In genomic region chr1:12640983-12641382, GRCm38 (mm10) we compare ENCODE assay signal across 18 mouse cellular contexts.
DNase-seq lines count a peak whose midpoint lies in the region; ATAC-seq and TF ChIP-seq lines count a peak whose summit lies in the region.
"Had no signal": no experiment of that assay in that cellular context is flagged by ENCODE, and none has a peak within 500 bp of the region (broad histone marks: within the 10 kb centered on the region; RNA-seq: fewer than 3 reads in every experiment).

No protein-coding gene starts in this region.

- H3K9me3 ChIP-seq in hindbrain, postnatal 0 days (ENCODE audit: low read length) = no peaks in the 10 kb centered on the region
- H3K9me3 ChIP-seq: heart, embryonic 10.5 days; limb, embryonic 15.5 days; lung, embryonic 15.5 days; midbrain, embryonic 12.5 days; neural tube, embryonic 13.5 days had no signal

- ATAC-seq in hindbrain, postnatal 0 days = peak; percentile 75

- no peak overlapping the region for H3K27ac ChIP-seq in heart, adult 2 months
- H3K27ac ChIP-seq in hindbrain, postnatal 0 days = no peak overlapping the region
- H3K27ac ChIP-seq: heart, embryonic 10.5 days; limb, embryonic 15.5 days; lung, embryonic 15.5 days; midbrain, embryonic 12.5 days; neural tube, embryonic 13.5 days had no signal

- no peaks in the 10 kb centered on the region for H3K36me3 ChIP-seq in heart, adult 2 months (ENCODE audit: control insufficient read depth, insufficient read depth, low read length)
- no peaks in the 10 kb centered on the region for H3K36me3 ChIP-seq in hindbrain, postnatal 0 days (ENCODE audit: insufficient read depth, low read length)
- H3K36me3 ChIP-seq: heart, embryonic 10.5 days; limb, embryonic 15.5 days; lung, embryonic 15.5 days; midbrain, embryonic 12.5 days; neural tube, embryonic 13.5 days had no signal

- no peak for TF ChIP-seq POLR2A in heart, adult 2 months (IDR thresholded peaks at IDR 0.05; ENCODE audit: insufficient read depth, low read depth, low read length)

- H3K4me1 ChIP-seq in heart, adult 2 months (ENCODE audit: control insufficient read depth, insufficient read depth, low read length) = no peaks in the 10 kb centered on the region
- no peaks in the 10 kb centered on the region for H3K4me1 ChIP-seq in hindbrain, postnatal 0 days (ENCODE audit: insufficient read depth, low read length)
- H3K4me1 ChIP-seq: heart, embryonic 10.5 days; lung, embryonic 15.5 days had no signal

- H3K4me3 ChIP-seq in heart, adult 2 months = no peak overlapping the region
- H3K4me3 ChIP-seq in hindbrain, postnatal 0 days (ENCODE audit: low read length) = no peak overlapping the region
- H3K4me3 ChIP-seq: heart, embryonic 10.5 days; limb, embryonic 15.5 days; lung, embryonic 15.5 days; midbrain, embryonic 12.5 days; neural tube, embryonic 13.5 days had no signal

- no peak overlapping the region for H3K9ac ChIP-seq in heart, adult 2 months (ENCODE audit: low read depth, low read length)
- no peak overlapping the region for H3K9ac ChIP-seq in hindbrain, postnatal 0 days (replicated peaks; ENCODE audit: low read length)
- H3K9ac ChIP-seq: limb, embryonic 15.5 days; lung, embryonic 15.5 days; midbrain, embryonic 12.5 days; neural tube, embryonic 13.5 days had no signal

- no peaks in the 10 kb centered on the region for H3K79me2 ChIP-seq in heart, adult 2 months (replicated peaks; ENCODE audit: control insufficient read depth, insufficient read depth, low read length)

- H3K4me2 ChIP-seq in hindbrain, postnatal 0 days (ENCODE audit: low read depth, low read length) = no peak overlapping the region
- H3K4me2 ChIP-seq: limb, embryonic 15.5 days; lung, embryonic 15.5 days; midbrain, embryonic 12.5 days; neural tube, embryonic 13.5 days had no signal

- no peak for TF ChIP-seq CTCF in heart, adult 2 months (IDR thresholded peaks at IDR 0.05)
- TF ChIP-seq CTCF in hindbrain, postnatal 0 days (IDR thresholded peaks at IDR 0.05; ENCODE audit: low read depth) = no peak

- H3K27me3 ChIP-seq in heart, adult 2 months (ENCODE audit: control insufficient read depth, insufficient read depth, low read length) = no peaks in the 10 kb centered on the region
- no peaks in the 10 kb centered on the region for H3K27me3 ChIP-seq in hindbrain, postnatal 0 days (ENCODE audit: insufficient read depth, low read length)
- H3K27me3 ChIP-seq: limb, embryonic 15.5 days; lung, embryonic 15.5 days; neural tube, embryonic 13.5 days had no signal

- intact Hi-C loops in heart, postnatal 14 days (cut with DNase I) = no loop called here
- intact Hi-C loops in heart, adult 2 months (cut with DNase I) = no loop called here

- TF ChIP-seq EP300 in heart, adult 2 months (IDR thresholded peaks at IDR 0.05; ENCODE audit: insufficient read depth, low read depth, low read length) = no peak

- WGBS in heart, adult 2 months = 60% methylated on average over 4 of the region's 4 CpGs
- 45% methylated on average over 4 of the region's 4 CpGs for WGBS in hindbrain, postnatal 0 days

- peak; percentile 3 for DNase-seq in heart, postnatal 14 days
- no peak for DNase-seq in heart, adult 2 months
- peak; percentile 42 for DNase-seq in lung, postnatal 10 days
- DNase-seq in lung, adult 18-20 months = no peak
- DNase-seq in cerebellum, postnatal 14 days = peak; percentile 6 to 11
- peak; percentile 67 for DNase-seq in hindbrain, postnatal 0 days (ENCODE audit: low spot score)
- no peak for DNase-seq in testis, postnatal 10 days (ENCODE audit: low spot score)
- DNase-seq: adrenal gland, postnatal 36 days; gastrocnemius, postnatal 10 days; heart, postnatal 36 days; kidney, adult 18-20 months; kidney, postnatal 36 days; thymus, adult 18-20 months had no signal

Comparison
In these comparisons a context has a peak if more than half of its experiments do, and no peak if none do; other contexts are left out.
1. DNase-seq: peak in heart, postnatal 14 days (2 of 2), lung, postnatal 10 days (single experiment), cerebellum, postnatal 14 days (2 of 2) and hindbrain, postnatal 0 days (single experiment); none in heart, adult 2 months (0 of 2), lung, adult 18-20 months (0 of 2) and testis, postnatal 10 days (single experiment).